Mouse (Mus musculus) macrophage (primary cell): ENCODE measurements around the gene Plcl1. TPM values are rescaled to one million over a fixed set of nuclear protein-coding genes. Genes with fewer than 3 reads are reported as not detected.
A peak's percentile ranks its signal among the peaks of the same experiment; 100 is the strongest.

Experiments used
- H3K27ac ChIP-seq: fragments of 350-480 bp; formaldehyde crosslinking; 2 replicates; pipeline ENCODE4 v1.9.0; 2021
- H3K36me3 ChIP-seq: fragments of 350-480 bp; formaldehyde crosslinking; 2 replicates; pipeline ENCODE4 v1.9.0; 2021; ENCODE audit errors: inconsistent target
- H3K4me3 ChIP-seq: fragments of 350-480 bp; formaldehyde crosslinking; 2 replicates; pipeline ENCODE4 v1.9.0; 2021; ENCODE audit errors: inconsistent target
- H3K79me2 ChIP-seq: fragments of 350-480 bp; formaldehyde crosslinking; 2 replicates; pipeline ENCODE4 v1.9.0; 2021; ENCODE audit errors: inconsistent target
- WGBS: methylation state at CpG from one replicate; pipeline ENCODE4 v1.1.7; 2026; ENCODE audit warnings: inconsistent platforms; ENCODE audit not compliant: missing documents; 5-methylcytosine and 5-hydroxymethylcytosine counted together
- polyA plus RNA-seq: library from polyadenylated mRNA; stranded (reverse); fragments of 250-400 nt; gene quantifications from 3 replicates; pipeline ENCODE4 v1.2.4, GENCODE M21; 2018; ENCODE audit warnings: inconsistent platforms

The Plcl1 gene
- polyA plus RNA-seq, 1 experiment from 2014 or later, result 0.40 TPM

GRCm38 (mm10) chr1:55525100-55525499, 119.4 kb downstream of the Plcl1 start:
- Histone ChIP-seq H3K36me3 (no peaks in the 10 kb centered on the region), H3K27ac (peak overlapping the region; percentile 49), H3K4me3 (no peak overlapping the region), H3K79me2 (no peaks in the 10 kb centered on the region)
- 42% methylated on average over 5 of the region's 5 CpGs for WGBS

GRCm38 (mm10) chr1:55525748-55526147, 120.0 kb downstream of the Plcl1 start:
- 93% methylated on average over 2 of the region's 2 CpGs for WGBS
- Histone ChIP-seq H3K79me2 (no peaks in the 10 kb centered on the region), H3K4me3 (no peak overlapping the region), H3K27ac (peak overlapping the region; percentile 49), H3K36me3 (no peaks in the 10 kb centered on the region)

- Histone ChIP-seq H3K4me3 (no peak overlapping the region), H3K79me2 (no peaks in the 10 kb centered on the region)
- WGBS, result 10% methylated on average over 7 of the region's 7 CpGs
These were observed 123.0 kb downstream of the Plcl1 start for GRCm38 (mm10) chr1:55528547-55529304.

GRCm38 (mm10) chr1:55533823-55534222, 128.1 kb downstream of the Plcl1 start:
- WGBS, result 100% methylated on average over 1 of the region's 1 CpGs
- no peaks in the 10 kb centered on the region for H3K36me3 ChIP-seq
- H3K27ac ChIP-seq, result no peak overlapping the region
- H3K79me2 ChIP-seq, result no peaks in the 10 kb centered on the region
- no peak overlapping the region for H3K4me3 ChIP-seq

More at GRCm38 (mm10) chr1:55528547-55529304, 123.0 kb downstream of the Plcl1 start:
- no peaks in the 10 kb centered on the region for H3K36me3 ChIP-seq
- H3K27ac ChIP-seq, result peak overlapping the region; percentile 36

- Histone ChIP-seq H3K4me3 (no peak overlapping the region), H3K79me2 (no peaks in the 10 kb centered on the region), H3K27ac (no peak overlapping the region), H3K36me3 (no peaks in the 10 kb centered on the region)
- 93% methylated on average over 3 of the region's 3 CpGs for WGBS
These were observed 148.7 kb downstream of the Plcl1 start for GRCm38 (mm10) chr1:55554405-55554804.

GRCm38 (mm10) chr1:55557960-55558359, 152.2 kb downstream of the Plcl1 start:
- H3K36me3 ChIP-seq, result no peaks in the 10 kb centered on the region
- H3K79me2 ChIP-seq, result no peaks in the 10 kb centered on the region
- no peak overlapping the region for H3K4me3 ChIP-seq
- 95% methylated on average over 7 of the region's 7 CpGs for WGBS
- no peak overlapping the region for H3K27ac ChIP-seq

GRCm38 (mm10) chr1:55558409-55558808, 152.7 kb downstream of the Plcl1 start:
- no peak overlapping the region for H3K27ac ChIP-seq
- no peaks in the 10 kb centered on the region for H3K36me3 ChIP-seq
- 91% methylated on average over 1 of the region's 1 CpGs for WGBS
- no peaks in the 10 kb centered on the region for H3K79me2 ChIP-seq
- no peak overlapping the region for H3K4me3 ChIP-seq

GRCm38 (mm10) chr1:55559998-55560397, 154.3 kb downstream of the Plcl1 start:
- H3K27ac ChIP-seq, result no peak overlapping the region
- H3K4me3 ChIP-seq, result no peak overlapping the region
- 93% methylated on average over 9 of the region's 9 CpGs for WGBS
- no peaks in the 10 kb centered on the region for H3K36me3 ChIP-seq
- no peaks in the 10 kb centered on the region for H3K79me2 ChIP-seq

GRCm38 (mm10) chr1:55565933-55566332, 160.2 kb downstream of the Plcl1 start:
- Histone ChIP-seq H3K4me3 (no peak overlapping the region), H3K27ac (no peak overlapping the region), H3K36me3 (no peaks in the 10 kb centered on the region), H3K79me2 (no peaks in the 10 kb centered on the region)
- 97% methylated on average over 6 of the region's 6 CpGs for WGBS

GRCm38 (mm10) chr1:55567801-55568360, 162.2 kb downstream of the Plcl1 start:
- Histone ChIP-seq H3K4me3 (no peak overlapping the region), H3K27ac (no peak overlapping the region), H3K36me3 (no peaks in the 10 kb centered on the region), H3K79me2 (no peaks in the 10 kb centered on the region)
- 96% methylated on average over 5 of the region's 5 CpGs for WGBS

GRCm38 (mm10) chr1:55570225-55570624, 164.5 kb downstream of the Plcl1 start:
- H3K79me2 ChIP-seq, result no peaks in the 10 kb centered on the region
- H3K36me3 ChIP-seq, result no peaks in the 10 kb centered on the region
- H3K4me3 ChIP-seq, result no peak overlapping the region
- no peak overlapping the region for H3K27ac ChIP-seq
- 94% methylated on average over 5 of the region's 5 CpGs for WGBS

GRCm38 (mm10) chr1:55571399-55571798, 165.7 kb downstream of the Plcl1 start:
- Histone ChIP-seq H3K27ac (no peak overlapping the region), H3K79me2 (no peaks in the 10 kb centered on the region), H3K4me3 (no peak overlapping the region), H3K36me3 (no peaks in the 10 kb centered on the region)
- 98% methylated on average over 4 of the region's 4 CpGs for WGBS

GRCm38 (mm10) chr1:55572202-55572601, 166.5 kb downstream of the Plcl1 start:
- Histone ChIP-seq H3K27ac (no peak overlapping the region), H3K79me2 (no peaks in the 10 kb centered on the region), H3K4me3 (no peak overlapping the region), H3K36me3 (no peaks in the 10 kb centered on the region)

GRCm38 (mm10) chr1:55572664-55573063, 166.9 kb downstream of the Plcl1 start:
- no peaks in the 10 kb centered on the region for H3K36me3 ChIP-seq
- no peak overlapping the region for H3K4me3 ChIP-seq
- 95% methylated on average over 3 of the region's 3 CpGs for WGBS
- H3K79me2 ChIP-seq, result no peaks in the 10 kb centered on the region
- no peak overlapping the region for H3K27ac ChIP-seq

GRCm38 (mm10) chr1:55575916-55576315, 170.2 kb downstream of the Plcl1 start:
- H3K27ac ChIP-seq, result no peak overlapping the region
- no peak overlapping the region for H3K4me3 ChIP-seq
- WGBS, result 75% methylated on average over 2 of the region's 2 CpGs

More at GRCm38 (mm10) chr1:55575916-55576315, 170.2 kb downstream of the Plcl1 start:
- Histone ChIP-seq H3K79me2 (no peaks in the 10 kb centered on the region), H3K36me3 (no peaks in the 10 kb centered on the region)
